ENCODE assay signal across 9 mouse cellular contexts in genomic region chr2:126429282-126429681, GRCm38 (mm10).
A peak's percentile ranks its signal among the peaks of the same experiment; 100 is the strongest.
DNase-seq lines count a peak whose midpoint lies in the region; ATAC-seq and TF ChIP-seq lines count a peak whose summit lies in the region.
"Had no signal": no experiment of that assay in that cellular context is flagged by ENCODE, and none has a peak within 500 bp of the region (broad histone marks: within the 10 kb centered on the region; RNA-seq: fewer than 3 reads in every experiment).

No protein-coding gene starts in this region.

- no peaks in the 10 kb centered on the region for H3K9me3 ChIP-seq in liver, embryonic 12.5 days (replicated peaks)
- H3K9me3 ChIP-seq: embryonic facial prominence, embryonic 13.5 days had no signal

- peak; percentile 76 for TF ChIP-seq CTCF in cerebellum, adult 2 months (IDR thresholded peaks at IDR 0.05; ENCODE audit: borderline replicate concordance, insufficient read depth, low read depth, low read length)
- TF ChIP-seq CTCF in liver, adult 2 months (IDR thresholded peaks at IDR 0.05; ENCODE audit: low read depth, low read length), result peak; percentile 69

- no peak for TF ChIP-seq POLR2A in cerebellum, adult 2 months (IDR thresholded peaks at IDR 0.05; ENCODE audit: borderline replicate concordance, insufficient read depth, low read length)
- no peak for TF ChIP-seq POLR2A in liver, adult 2 months (IDR thresholded peaks at IDR 0.05; ENCODE audit: extremely low read depth, insufficient read depth, low read length)

- H3K4me2 ChIP-seq in liver, embryonic 12.5 days, result no peak overlapping the region
- H3K4me2 ChIP-seq: embryonic facial prominence, embryonic 13.5 days had no signal

- H3K36me3 ChIP-seq in liver, embryonic 12.5 days, result no peaks in the 10 kb centered on the region
- H3K36me3 ChIP-seq in liver, adult 2 months (ENCODE audit: control insufficient read depth, insufficient read depth, low read length), result no peaks in the 10 kb centered on the region
- H3K36me3 ChIP-seq: embryonic facial prominence, embryonic 13.5 days had no signal

- no peak overlapping the region for H3K9ac ChIP-seq in liver, embryonic 12.5 days
- no peak overlapping the region for H3K9ac ChIP-seq in liver, adult 2 months (ENCODE audit: low read depth, low read length)
- H3K9ac ChIP-seq: embryonic facial prominence, embryonic 13.5 days had no signal

- H3K4me3 ChIP-seq in liver, embryonic 12.5 days, result no peak overlapping the region
- no peak overlapping the region for H3K4me3 ChIP-seq in cerebellum, adult 2 months (replicated peaks; ENCODE audit: insufficient read depth, low read depth, low read length)
- H3K4me3 ChIP-seq in liver, adult 2 months (ENCODE audit: insufficient read depth, low read depth, low read length), result peak overlapping the region; percentile 22; the same call in 1 of the 2 replicates
- H3K4me3 ChIP-seq: embryonic facial prominence, embryonic 13.5 days had no signal

- no peak for ATAC-seq in liver, embryonic 12.5 days

- H3K79me2 ChIP-seq in liver, adult 2 months (ENCODE audit: control insufficient read depth, insufficient read depth, low read length), result no peaks in the 10 kb centered on the region

- DNase-seq in liver, result peak; percentile 40
- peak; percentile 37 to 42 for DNase-seq in cerebellum, adult 2 months
- DNase-seq in frontal cortex, adult 2 months (ENCODE audit: extremely low spot score in 1 of 2, low spot score in 1 of 2), result peak; percentile 31 to 81
- DNase-seq in kidney, adult 18-20 months, result peak; percentile 30
- peak; percentile 89 for DNase-seq in liver, adult 2 months (ENCODE audit: extremely low read depth, low read depth, low spot score)
- peak; percentile 37 for DNase-seq in neural tube, embryonic 10.5 days (ENCODE audit: extremely low spot score, low spot score)
- DNase-seq in telencephalon, adult 2 months (ENCODE audit: low read depth, low spot score), result peak; percentile 44

- WGBS in liver, embryonic 12.5 days (ENCODE audit: insufficient replicate concordance), result 11% methylated on average over 3 of the region's 3 CpGs
- WGBS in cerebellum, adult 2 months, result 24% methylated on average over 3 of the region's 3 CpGs
- WGBS in liver, adult 2 months, result 7% methylated on average over 3 of the region's 3 CpGs

- no peaks in the 10 kb centered on the region for H3K27me3 ChIP-seq in liver, embryonic 12.5 days (replicated peaks)
- 0 out of 2 replicates have a peak, but pooled peaks cover 2% of the 10 kb centered on the region for H3K27me3 ChIP-seq in cerebellum, adult 2 months (ENCODE audit: control insufficient read depth, insufficient read depth, low read length)
- no peaks in the 10 kb centered on the region for H3K27me3 ChIP-seq in liver, adult 2 months (ENCODE audit: control insufficient read depth, insufficient read depth, low read length)
- H3K27me3 ChIP-seq: embryonic facial prominence, embryonic 13.5 days had no signal

- H3K4me1 ChIP-seq in liver, embryonic 12.5 days, result no peaks in the 10 kb centered on the region
- H3K4me1 ChIP-seq in cerebellum, adult 2 months (ENCODE audit: control insufficient read depth, insufficient read depth, low read length), result no peaks in the 10 kb centered on the region; the same call in 1 of the 2 replicates
- no peaks in the 10 kb centered on the region for H3K4me1 ChIP-seq in liver, adult 2 months (ENCODE audit: control insufficient read depth, insufficient read depth, low read length)
- H3K4me1 ChIP-seq: embryonic facial prominence, embryonic 13.5 days had no signal

- H3K27ac ChIP-seq in liver, embryonic 12.5 days, result no peak overlapping the region
- no peak overlapping the region for H3K27ac ChIP-seq in cerebellum, adult 2 months (ENCODE audit: insufficient read depth, low read length)
- H3K27ac ChIP-seq in liver, adult 2 months (replicated peaks; ENCODE audit: insufficient read depth, low read depth, low read length), result no peak overlapping the region
- H3K27ac ChIP-seq: embryonic facial prominence, embryonic 13.5 days had no signal

Comparison
In these comparisons a context has a peak if more than half of its experiments do, and no peak if none do; other contexts are left out.
1. DNase-seq: peak in every context shown above with its lines; median percentile 89 in liver, adult 2 months; 56 in frontal cortex, adult 2 months; 44 in telencephalon, adult 2 months; 40 in liver; 40 in cerebellum, adult 2 months; 37 in neural tube, embryonic 10.5 days; 30 in kidney, adult 18-20 months.